Mouse (Mus musculus) lung, adult 2 months (tissue): ENCODE measurements around the gene Nxph1.

Source experiments
- CTCF ChIP-seq: fragments of 200-500 bp; IDR thresholded peaks from 2 replicates; pipeline ENCODE4 v1.5.1; 2011; ENCODE audit warnings: mild to moderate bottlenecking, low read length, control low read depth; ENCODE audit not compliant: insufficient read depth
- POLR2A ChIP-seq: fragments of 200-500 bp; IDR thresholded peaks from 2 replicates; pipeline ENCODE4 v1.6.1; 2011; ENCODE audit warnings: low read depth, mild to moderate bottlenecking, control low read depth, low read length, borderline replicate concordance; ENCODE audit errors: extremely low read depth

GRCm38 (mm10) chr6:9220724-9221453 is 272.7 kb downstream of the Nxph1 start:
- TF ChIP-seq CTCF, result no peak
- TF ChIP-seq POLR2A, result no peak
